Mouse (Mus musculus) midbrain, embryonic 15.5 days (tissue): ENCODE measurements around the gene Pcgf6. TPM values are rescaled to one million over a fixed set of nuclear protein-coding genes. Genes with fewer than 3 reads are reported as not detected.

ENCODE experiments used
- ATAC-seq: fragments of 200-750 bp; cut with Nextera tagmentation; replicated peaks from 2 replicates; pipeline ENCODE4 v1.8.0; 2017; ENCODE audit warnings: moderate TSS enrichment
- H3K27ac ChIP-seq: fragments of 300-500 bp; sonication (generic); 2 replicates; pipeline ENCODE4 v1.5.1; 2015; ENCODE audit warnings: mild to moderate bottlenecking, inconsistent platforms
- H3K27me3 ChIP-seq: fragments of 300-500 bp; sonication (generic); replicated peaks from 2 replicates; pipeline ENCODE4 v1.6.1; 2015; ENCODE audit warnings: inconsistent platforms
- H3K36me3 ChIP-seq: fragments of 300-500 bp; sonication (generic); replicated peaks from 2 replicates; pipeline ENCODE4 v1.6.1; 2015; ENCODE audit warnings: inconsistent platforms
- H3K4me1 ChIP-seq: fragments of 300-500 bp; sonication (generic); 2 replicates; pipeline ENCODE4 v1.6.1; 2015; ENCODE audit warnings: inconsistent platforms
- H3K4me2 ChIP-seq: fragments of 300-500 bp; sonication (generic); 2 replicates; pipeline ENCODE4 v1.6.1; 2015; ENCODE audit warnings: inconsistent platforms, mild to moderate bottlenecking, moderate library complexity
- H3K4me3 ChIP-seq: fragments of 300-500 bp; sonication (generic); 2 replicates; pipeline ENCODE4 v1.5.1; 2015; ENCODE audit warnings: mild to moderate bottlenecking, inconsistent platforms
- H3K9ac ChIP-seq: fragments of 300-500 bp; sonication (generic); 2 replicates; pipeline ENCODE4 v1.6.1; 2015; ENCODE audit warnings: mild to moderate bottlenecking, inconsistent platforms
- H3K9me3 ChIP-seq: fragments of 300-500 bp; sonication (generic); 2 replicates; pipeline ENCODE4 v1.6.1; 2016; ENCODE audit warnings: inconsistent platforms
- WGBS: fragments of 180-500 bp; shearing (Covaris S2); methylation state at CpG from one replicate; pipeline ENCODE4 v1.1.7; 2015; ENCODE audit warnings: mixed read lengths; 5-methylcytosine and 5-hydroxymethylcytosine counted together
- polyA plus RNA-seq: library from polyadenylated mRNA; unstranded; fragments of >200 nt; fragmentation: Nextera tagmentation; extraction: Ambion mirVana; gene quantifications from 2 replicates; pipeline ENCODE4 v1.2.1, GENCODE M21; 2015

Gene Pcgf6
- polyA plus RNA-seq, 1 experiment from 2014 or later = 33.5 TPM

GRCm38 (mm10) chr19:47049061-47049460 is 1.6 kb downstream of the Pcgf6 start:
- H3K9me3 ChIP-seq = no peaks in the 10 kb centered on the region
- H3K27me3 ChIP-seq = no peaks in the 10 kb centered on the region
- H3K9ac ChIP-seq = no peak overlapping the region
- no peak overlapping the region for H3K27ac ChIP-seq
- H3K36me3 ChIP-seq = peaks cover 11% of the 10 kb centered on the region; the same call in 1 of the 2 replicates
- H3K4me2 ChIP-seq = peak overlapping the region; percentile 74
- peaks cover 18% of the 10 kb centered on the region for H3K4me1 ChIP-seq
- no peak for ATAC-seq
- H3K4me3 ChIP-seq = 0 out of 2 replicates have a peak overlapping the region, but pooled peaks have one; percentile 82
- 66% methylated on average over 4 of the region's 4 CpGs for WGBS

DNA sequence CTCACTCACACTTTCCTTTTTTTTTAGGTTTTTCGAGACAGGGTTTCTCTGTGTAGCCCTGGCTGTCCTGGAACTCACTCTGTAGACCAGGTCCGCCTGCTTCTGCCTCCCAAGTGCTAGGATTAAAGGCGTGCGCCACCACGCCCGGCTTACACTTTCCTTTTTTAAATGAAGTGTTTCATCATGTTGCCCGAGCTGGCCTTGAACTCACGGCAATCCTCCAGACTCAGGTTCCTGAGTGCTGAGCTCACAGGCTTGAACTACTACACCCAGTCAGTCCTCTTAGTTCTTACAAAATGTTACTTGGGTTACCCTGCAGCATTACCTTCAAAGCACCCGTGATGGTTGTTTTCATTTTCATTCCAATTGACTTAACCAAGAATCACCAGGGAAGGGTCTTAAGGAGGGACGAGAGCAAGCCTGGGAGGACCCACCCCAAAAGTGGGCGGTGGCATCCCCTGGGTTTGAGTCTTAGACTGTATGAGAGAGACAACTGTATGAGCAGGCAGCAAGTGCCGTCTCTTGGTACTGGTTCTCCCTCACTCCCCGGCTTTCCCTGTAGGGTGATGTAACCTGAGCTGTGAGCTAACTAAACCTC is 3.4 kb downstream of the Pcgf6 start:
- H3K4me1 ChIP-seq = peaks cover 18% of the 10 kb centered on the region
- peaks cover 11% of the 10 kb centered on the region; the same call in 1 of the 2 replicates for H3K36me3 ChIP-seq
- H3K27me3 ChIP-seq = no peaks in the 10 kb centered on the region
- H3K9ac ChIP-seq = no peak overlapping the region
- no peaks in the 10 kb centered on the region for H3K9me3 ChIP-seq
- WGBS = 88% methylated on average over 13 of the region's 13 CpGs
- no peak overlapping the region for H3K4me2 ChIP-seq
- H3K4me3 ChIP-seq = no peak overlapping the region
- H3K27ac ChIP-seq = no peak overlapping the region
- no peak for ATAC-seq

DNA sequence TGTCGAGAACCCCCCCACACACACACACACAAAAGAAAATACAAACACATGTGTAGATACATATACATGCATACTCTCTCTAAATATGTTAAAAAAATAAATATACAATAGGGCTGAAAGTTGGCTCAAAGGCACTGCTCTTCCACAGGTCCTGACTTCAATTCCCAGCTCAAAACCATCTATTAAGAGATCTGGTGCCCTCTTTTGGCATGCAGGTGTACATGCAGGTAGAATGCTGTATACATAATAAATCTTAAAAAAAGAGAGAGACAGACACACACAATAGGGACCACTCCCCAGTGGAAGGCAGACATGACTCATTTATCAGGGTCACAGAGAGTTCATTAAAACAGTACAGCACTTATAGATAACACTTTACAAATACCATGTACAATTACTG is 4.4 kb downstream of the Pcgf6 start:
- 97% methylated on average over 1 of the region's 1 CpGs for WGBS
- H3K27me3 ChIP-seq = no peaks in the 10 kb centered on the region
- no peak for ATAC-seq
- no peak overlapping the region for H3K4me2 ChIP-seq
- H3K36me3 ChIP-seq = peaks cover 11% of the 10 kb centered on the region; the same call in 1 of the 2 replicates
- no peak overlapping the region for H3K27ac ChIP-seq
- peaks cover 18% of the 10 kb centered on the region for H3K4me1 ChIP-seq
- H3K9ac ChIP-seq = no peak overlapping the region
- H3K9me3 ChIP-seq = no peaks in the 10 kb centered on the region
- H3K4me3 ChIP-seq = no peak overlapping the region

DNA sequence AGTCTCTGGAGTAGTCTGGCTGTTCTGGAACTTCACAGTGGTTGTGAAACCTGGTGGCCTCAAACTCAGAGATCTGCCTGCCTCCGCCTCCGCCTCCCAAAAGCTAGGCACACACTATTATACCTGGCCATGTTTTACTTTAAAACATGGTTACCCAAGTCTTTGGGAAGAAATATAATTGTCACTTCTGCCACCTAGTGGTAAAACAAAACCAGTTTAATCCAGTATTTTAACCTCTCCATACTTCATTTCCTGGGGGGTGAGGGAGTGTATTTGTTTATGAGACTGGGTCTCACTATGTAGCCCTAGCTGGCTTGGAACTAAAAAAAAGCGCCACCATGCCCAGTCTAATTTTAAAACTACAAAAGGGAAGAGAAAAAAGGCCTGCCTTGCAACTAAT is 7.1 kb downstream of the Pcgf6 start:
- Histone ChIP-seq H3K27ac (no peak overlapping the region), H3K4me2 (no peak overlapping the region), H3K27me3 (no peaks in the 10 kb centered on the region), H3K4me1 (peaks cover 4% of the 10 kb centered on the region; the same call in 1 of the 2 replicates), H3K4me3 (no peak overlapping the region), H3K9me3 (no peaks in the 10 kb centered on the region), H3K36me3 (peaks cover 15% of the 10 kb centered on the region; the same call in 1 of the 2 replicates), H3K9ac (no peak overlapping the region)
- no peak for ATAC-seq
- WGBS = 78% methylated on average over 3 of the region's 3 CpGs

- peaks cover 14% of the 10 kb centered on the region; the same call in 1 of the 2 replicates for H3K36me3 ChIP-seq
- H3K9ac ChIP-seq = no peak overlapping the region
- no peak for ATAC-seq
- H3K27me3 ChIP-seq = no peaks in the 10 kb centered on the region
- no peak overlapping the region for H3K27ac ChIP-seq
- WGBS = 89% methylated on average over 3 of the region's 3 CpGs
- H3K4me1 ChIP-seq = no peaks in the 10 kb centered on the region
- H3K4me2 ChIP-seq = no peak overlapping the region
- H3K9me3 ChIP-seq = no peaks in the 10 kb centered on the region
- H3K4me3 ChIP-seq = no peak overlapping the region
Observed at GRCm38 (mm10) chr19:47040720-47041473, 9.8 kb downstream of the Pcgf6 start.

DNA sequence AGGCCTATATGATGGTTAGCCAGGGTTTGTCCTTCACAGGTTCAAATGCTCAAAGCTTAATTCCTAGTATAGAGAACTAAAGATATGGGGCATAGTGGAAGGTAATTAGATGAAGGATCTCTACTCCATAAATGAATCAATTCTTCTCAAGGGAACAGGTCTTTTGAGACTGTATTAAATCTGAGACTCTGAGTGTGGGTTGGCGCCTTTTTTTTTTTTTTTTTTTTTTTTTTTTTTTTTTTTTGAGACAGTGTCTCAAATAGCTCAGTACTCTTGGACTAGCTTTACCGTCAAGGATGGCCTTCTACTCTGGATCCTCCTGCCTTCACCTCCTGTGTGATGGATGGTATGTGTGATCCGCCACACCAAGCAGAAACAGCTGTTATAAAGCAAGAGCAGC is 14.1 kb downstream of the Pcgf6 start:
- ATAC-seq = no peak
- Histone ChIP-seq H3K36me3 (peaks cover 31% of the 10 kb centered on the region; the same call in 1 of the 2 replicates), H3K9me3 (no peaks in the 10 kb centered on the region), H3K27me3 (no peaks in the 10 kb centered on the region), H3K9ac (no peak overlapping the region), H3K4me3 (no peak overlapping the region), H3K4me1 (no peaks in the 10 kb centered on the region), H3K27ac (no peak overlapping the region), H3K4me2 (no peak overlapping the region)
- 94% methylated on average over 3 of the region's 3 CpGs for WGBS

- Histone ChIP-seq H3K9me3 (no peaks in the 10 kb centered on the region), H3K27me3 (no peaks in the 10 kb centered on the region), H3K4me3 (no peak overlapping the region), H3K36me3 (peaks cover 31% of the 10 kb centered on the region; the same call in 1 of the 2 replicates), H3K27ac (no peak overlapping the region), H3K4me2 (no peak overlapping the region), H3K9ac (no peak overlapping the region), H3K4me1 (no peaks in the 10 kb centered on the region)
- no peak for ATAC-seq
- 93% methylated on average over 4 of the region's 4 CpGs for WGBS
Observed at GRCm38 (mm10) chr19:47034916-47035315, 15.8 kb downstream of the Pcgf6 start.

DNA sequence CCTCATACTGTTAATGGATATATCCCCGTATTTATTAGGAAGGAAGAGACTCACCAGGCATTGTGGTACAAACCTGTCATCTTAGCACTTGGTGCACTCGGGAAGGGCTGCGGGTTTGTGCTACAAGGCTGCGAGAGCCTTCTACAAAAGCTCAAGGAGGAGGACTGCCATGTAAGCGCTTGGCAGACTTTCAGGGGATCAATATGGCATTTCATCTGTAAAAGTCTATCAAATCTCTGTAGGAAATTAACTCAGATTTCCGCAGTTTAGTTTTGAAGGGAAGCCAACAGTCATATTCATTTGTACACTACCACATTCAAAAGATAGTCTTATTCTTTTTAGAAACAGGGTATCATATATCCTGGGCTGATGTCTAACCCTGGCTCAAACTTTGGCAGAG is 18.9 kb downstream of the Pcgf6 start:
- no peak overlapping the region for H3K4me3 ChIP-seq
- no peak for ATAC-seq
- no peak overlapping the region for H3K4me2 ChIP-seq
- 90% methylated on average over 6 of the region's 6 CpGs for WGBS
- H3K9ac ChIP-seq = no peak overlapping the region
- H3K9me3 ChIP-seq = no peaks in the 10 kb centered on the region
- H3K27ac ChIP-seq = no peak overlapping the region
- peaks cover 21% of the 10 kb centered on the region; the same call in 1 of the 2 replicates for H3K36me3 ChIP-seq
- no peaks in the 10 kb centered on the region for H3K4me1 ChIP-seq
- no peaks in the 10 kb centered on the region for H3K27me3 ChIP-seq

DNA sequence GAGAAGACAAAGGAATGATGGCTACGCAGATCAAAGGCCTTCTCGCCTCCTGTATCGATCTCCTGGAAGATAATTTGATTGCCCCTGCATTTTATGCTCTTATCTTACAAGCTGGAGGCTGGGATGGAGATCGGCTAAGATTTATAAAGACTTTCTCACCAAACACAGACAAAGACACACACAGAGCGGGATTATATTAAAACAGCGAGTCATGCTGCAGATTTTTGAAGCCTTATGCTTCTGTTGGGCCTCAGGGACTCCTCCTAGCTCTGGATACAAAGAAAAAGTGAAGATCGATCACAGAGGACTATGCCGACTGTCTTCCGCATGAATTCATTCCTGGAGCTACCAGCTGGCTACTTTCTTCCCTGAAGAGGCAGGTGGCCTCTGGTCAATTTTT is 20.9 kb downstream of the Pcgf6 start:
- no peaks in the 10 kb centered on the region for H3K4me1 ChIP-seq
- H3K36me3 ChIP-seq = peaks cover 26% of the 10 kb centered on the region
- no peaks in the 10 kb centered on the region for H3K9me3 ChIP-seq
- H3K27ac ChIP-seq = peak overlapping the region; percentile 60
- H3K9ac ChIP-seq = no peak overlapping the region
- no peak for ATAC-seq
- no peak overlapping the region for H3K4me3 ChIP-seq
- H3K27me3 ChIP-seq = no peaks in the 10 kb centered on the region
- 46% methylated on average over 9 of the region's 9 CpGs for WGBS
- H3K4me2 ChIP-seq = no peak overlapping the region

DNA sequence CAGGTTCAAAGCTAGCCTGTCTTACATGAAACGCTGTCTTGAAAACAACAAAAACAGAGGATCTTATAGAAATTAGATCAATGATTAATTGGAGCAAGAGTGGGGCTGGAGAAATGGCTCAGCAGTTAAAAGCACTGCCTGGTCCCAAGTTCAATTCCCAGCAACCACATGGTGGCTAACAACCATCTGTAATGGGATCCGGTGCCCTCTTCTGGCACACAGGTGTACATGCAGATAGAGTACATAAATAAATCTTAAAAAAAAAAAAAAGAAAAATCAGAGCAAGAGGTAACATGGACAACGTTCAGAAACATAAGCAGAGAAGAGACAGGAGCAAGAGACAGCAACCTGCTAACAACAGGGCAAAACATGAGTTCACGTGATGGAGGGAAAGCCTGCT is 24.2 kb downstream of the Pcgf6 start:
- Histone ChIP-seq H3K4me1 (no peaks in the 10 kb centered on the region), H3K4me3 (no peak overlapping the region), H3K9ac (no peak overlapping the region), H3K27ac (no peak overlapping the region), H3K9me3 (no peaks in the 10 kb centered on the region), H3K36me3 (peaks cover 44% of the 10 kb centered on the region), H3K4me2 (no peak overlapping the region), H3K27me3 (no peaks in the 10 kb centered on the region)
- no peak for ATAC-seq
- 88% methylated on average over 4 of the region's 4 CpGs for WGBS

DNA sequence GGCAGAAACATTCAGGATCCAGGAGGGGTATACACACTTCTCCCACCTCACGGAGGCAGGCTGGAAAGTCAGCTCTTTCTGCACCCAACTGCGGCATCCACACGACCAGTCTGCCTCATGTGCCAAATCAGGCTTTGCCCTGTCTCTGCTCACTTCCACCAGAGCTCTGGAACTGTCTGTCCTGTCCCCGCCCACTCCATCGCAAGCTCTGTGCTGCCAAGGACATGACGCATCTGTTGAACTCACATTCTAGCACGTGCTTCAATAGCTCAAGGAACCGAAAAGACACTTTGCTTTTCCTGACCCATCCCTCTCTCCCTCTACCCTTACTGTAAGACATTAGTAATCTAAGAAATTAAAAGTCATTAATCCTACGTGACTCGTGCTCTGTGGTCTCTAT is 25.8 kb downstream of the Pcgf6 start:
- H3K9me3 ChIP-seq = no peaks in the 10 kb centered on the region
- H3K27ac ChIP-seq = no peak overlapping the region
- no peak overlapping the region for H3K9ac ChIP-seq
- H3K27me3 ChIP-seq = no peaks in the 10 kb centered on the region
- no peak overlapping the region for H3K4me3 ChIP-seq
- H3K36me3 ChIP-seq = peaks cover 51% of the 10 kb centered on the region
- H3K4me1 ChIP-seq = peaks cover 12% of the 10 kb centered on the region
- no peak overlapping the region for H3K4me2 ChIP-seq
- ATAC-seq = no peak
- WGBS = 89% methylated on average over 10 of the region's 10 CpGs

GRCm38 (mm10) chr19:47023546-47023945 is 27.2 kb downstream of the Pcgf6 start:
- Histone ChIP-seq H3K9me3 (no peaks in the 10 kb centered on the region), H3K27me3 (no peaks in the 10 kb centered on the region), H3K4me1 (peaks cover 26% of the 10 kb centered on the region), H3K9ac (no peak overlapping the region), H3K27ac (no peak overlapping the region), H3K4me2 (no peak overlapping the region), H3K4me3 (no peak overlapping the region), H3K36me3 (peaks cover 51% of the 10 kb centered on the region)
- 88% methylated on average over 13 of the region's 13 CpGs for WGBS
- ATAC-seq = no peak

DNA sequence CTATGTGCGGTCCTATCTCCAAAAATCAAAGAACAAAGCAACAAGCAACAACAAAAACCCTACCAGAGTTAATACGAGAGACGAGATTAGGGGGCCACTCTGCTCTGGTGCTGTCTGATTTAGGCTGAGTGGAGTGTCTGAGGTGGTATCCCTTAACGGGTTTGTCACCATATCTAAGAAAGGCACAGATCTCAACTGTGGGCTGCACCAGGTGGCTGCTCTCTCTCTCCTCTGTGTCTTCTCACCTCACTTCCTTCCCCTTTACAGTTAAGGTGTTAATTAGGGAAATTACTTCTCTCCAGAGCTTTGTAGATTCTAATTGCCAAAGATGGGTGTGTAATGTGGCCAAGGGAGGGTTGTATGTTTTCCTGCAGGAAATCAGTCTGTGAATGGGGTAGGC is 28.0 kb downstream of the Pcgf6 start:
- no peak overlapping the region for H3K4me3 ChIP-seq
- no peak overlapping the region for H3K9ac ChIP-seq
- H3K27me3 ChIP-seq = no peaks in the 10 kb centered on the region
- peaks cover 51% of the 10 kb centered on the region for H3K36me3 ChIP-seq
- H3K4me1 ChIP-seq = peaks cover 26% of the 10 kb centered on the region
- no peaks in the 10 kb centered on the region for H3K9me3 ChIP-seq
- no peak overlapping the region for H3K27ac ChIP-seq
- H3K4me2 ChIP-seq = no peak overlapping the region
- ATAC-seq = no peak
- WGBS = 93% methylated on average over 4 of the region's 4 CpGs
